Mouse (Mus musculus): Measurements from ENCODE around the gene Tlr9. TPM values are rescaled to one million over a fixed set of nuclear protein-coding genes. Genes with fewer than 3 reads are reported as not detected.

Tlr9 gene
- total and polyA plus RNA-seq, 3 experiments: not detected

DNA sequence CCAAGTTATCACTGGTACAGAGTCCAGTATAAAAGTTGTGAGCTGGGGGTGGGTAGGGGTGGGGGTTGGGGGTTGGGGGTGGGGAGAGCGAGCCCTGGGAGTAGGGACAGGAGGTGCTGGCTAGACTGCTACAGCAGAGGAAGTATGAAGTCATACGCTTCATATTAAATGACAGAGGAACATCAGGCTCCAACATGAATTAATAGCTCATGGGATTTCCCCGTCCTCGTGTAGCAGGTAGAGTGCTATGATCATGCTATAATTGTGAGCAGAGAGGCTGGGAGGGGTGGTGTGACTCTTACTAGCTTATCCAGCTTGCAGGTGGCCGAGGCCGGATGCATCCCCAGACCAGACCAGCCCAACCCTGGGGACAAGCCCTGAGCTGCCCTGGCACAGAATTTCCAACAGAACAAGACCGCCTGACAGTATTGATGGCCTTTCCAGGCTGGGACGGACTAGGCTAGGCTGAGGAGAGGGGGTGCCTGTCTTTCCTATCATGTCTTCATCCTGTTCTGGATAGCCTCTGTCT is 52.3 kb downstream of the Tlr9 start:
- Histone ChIP-seq H3K4me3 (ENCODE audit: control insufficient read depth in 1 of 2, insufficient read depth in 1 of 2, low read depth in 2 of 2, low read length in 2 of 2) (no peak overlapping the region), H3K27me3 (ENCODE audit: control insufficient read depth in 1 of 2, insufficient read depth in 2 of 2, low read length in 2 of 2) (no peaks in the 10 kb centered on the region), H3K4me1 (ENCODE audit: control insufficient read depth in 1 of 2, insufficient read depth in 2 of 2, low read length in 2 of 2) (no peaks in the 10 kb centered on the region; a peak in 1 of 4 replicates), H3K36me3 (ENCODE audit: control insufficient read depth in 1 of 2, insufficient read depth in 2 of 2, low read length in 2 of 2) (no peaks in the 10 kb centered on the region; a peak in 1 of 4 replicates), H3K79me2 (ENCODE audit: control insufficient read depth, insufficient read depth, low read length, poor library complexity) (no peaks in the 10 kb centered on the region), H3K27ac (ENCODE audit: control insufficient read depth, low read depth, low read length) (no peak overlapping the region), H3K9ac (ENCODE audit: control insufficient read depth, low read depth, low read length, poor library complexity, severe bottlenecking) (no peak overlapping the region), H3K9me3 (replicated peaks; ENCODE audit: insufficient read depth, low read length) (no peaks in the 10 kb centered on the region)
- TF ChIP-seq ZNF384 (IDR thresholded peaks at IDR 0.05; ENCODE audit: low read depth, low read length) (no peak), CHD1 (IDR thresholded peaks at IDR 0.05; ENCODE audit: low read depth, low read length) (no peak), POLR2A (IDR thresholded peaks at IDR 0.05; ENCODE audit: control insufficient read depth in 1 of 2, insufficient read depth in 1 of 2, low read depth in 1 of 2, low read length in 2 of 2, poor library complexity in 1 of 2) (no peak)
- DNase-seq (ENCODE audit: low read depth, low spot score): no peak

DNA sequence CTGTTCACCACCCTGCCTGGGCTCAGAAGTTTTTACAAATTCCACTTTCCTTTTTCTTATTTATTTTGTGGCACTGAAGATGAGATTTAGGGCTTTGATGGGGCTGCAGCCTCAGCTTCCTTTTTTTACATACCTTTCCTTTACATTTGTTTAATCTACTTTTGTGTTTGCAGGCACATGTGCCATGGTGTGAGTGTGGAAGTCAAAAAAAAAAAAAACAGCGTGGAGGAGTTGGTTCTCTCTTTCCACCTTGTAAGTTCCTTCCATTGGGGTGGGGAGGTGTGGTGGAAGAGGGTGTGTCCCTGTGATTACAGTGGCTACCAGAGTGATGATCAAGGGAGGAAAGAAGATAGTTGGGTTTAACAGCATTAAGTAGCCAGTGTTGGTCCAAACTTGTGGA is 53.4 kb downstream of the Tlr9 start:
- Histone ChIP-seq H3K4me1 (ENCODE audit: control insufficient read depth in 1 of 2, insufficient read depth in 2 of 2, low read length in 2 of 2) (peaks cover 0 to 3% of the 10 kb centered on the region in 2 experiments; a peak in 1 of 4 replicates), H3K36me3 (ENCODE audit: control insufficient read depth in 1 of 2, insufficient read depth in 2 of 2, low read length in 2 of 2) (no peaks in the 10 kb centered on the region; a peak in 1 of 4 replicates), H3K27me3 (ENCODE audit: control insufficient read depth in 1 of 2, insufficient read depth in 2 of 2, low read length in 2 of 2) (no peaks in the 10 kb centered on the region), H3K9ac (ENCODE audit: control insufficient read depth, low read depth, low read length, poor library complexity, severe bottlenecking) (no peak overlapping the region), H3K4me3 (ENCODE audit: control insufficient read depth in 1 of 2, insufficient read depth in 1 of 2, low read depth in 2 of 2, low read length in 2 of 2) (no peak overlapping the region), H3K79me2 (ENCODE audit: control insufficient read depth, insufficient read depth, low read length, poor library complexity) (no peaks in the 10 kb centered on the region; the same call in 1 of the 2 replicates), H3K27ac (ENCODE audit: control insufficient read depth, low read depth, low read length) (no peak overlapping the region), H3K9me3 (replicated peaks; ENCODE audit: insufficient read depth, low read length) (no peaks in the 10 kb centered on the region)
- TF ChIP-seq USF2 (IDR thresholded peaks at IDR 0.05; ENCODE audit: borderline replicate concordance in 1 of 2, insufficient read depth in 1 of 2, low read depth in 1 of 2, low read length in 2 of 2): no peak
- TF ChIP-seq MYC (IDR thresholded peaks at IDR 0.05; ENCODE audit: low read depth, low read length): peak; percentile 50; the same call in 1 of the 2 replicates
- 0 out of 2 replicates have a peak, but pooled peaks have one; percentile 25 for TF ChIP-seq MXI1 (IDR thresholded peaks at IDR 0.05; ENCODE audit: low read depth, low read length)
- no peak for TF ChIP-seq GABPA (IDR thresholded peaks at IDR 0.05; ENCODE audit: low read depth, low read length)
- peak; percentile 84 for TF ChIP-seq ZNF384 (IDR thresholded peaks at IDR 0.05; ENCODE audit: low read depth, low read length)
- peak; percentile 40 for DNase-seq (ENCODE audit: low read depth, low spot score)

Other genes starting within 250 kb of the Tlr9 start
- gene Col6a4, start 125.8 kb upstream of the Tlr9 start, total RNA-seq (2012; rRNA removed): not detected in 2 replicates
- not detected for gene Col6a4, start 125.8 kb upstream of the Tlr9 start, polyA plus RNA-seq (2012; ENCODE audit: insufficient read depth in 1 of 2, insufficient read length in 2 of 2, low read depth in 1 of 2, low replicate concordance in 2 of 2, missing spikeins in 1 of 2)
- 3.1 and 3.2 TPM in 2 replicates for gene Glyctk, start 64.5 kb upstream of the Tlr9 start, total RNA-seq (2012; rRNA removed)
- 1 to 10 TPM in 1 of 2 experiments, not detected in 1; 3.3 TPM for gene Glyctk, start 64.5 kb upstream of the Tlr9 start, polyA plus RNA-seq (2012; ENCODE audit: insufficient read depth in 1 of 2, insufficient read length in 2 of 2, low read depth in 1 of 2, low replicate concordance in 2 of 2, missing spikeins in 1 of 2)
- 72.2 and 78.0 TPM in 2 replicates for gene Wdr82, start 51.7 kb upstream of the Tlr9 start, total RNA-seq (2012; rRNA removed)
- 100 to 1,000 TPM in 1 of 2 experiments, 10 to 100 TPM in 1; 41.7 to 108 TPM for gene Wdr82, start 51.7 kb upstream of the Tlr9 start, polyA plus RNA-seq (2012; ENCODE audit: insufficient read depth in 1 of 2, insufficient read length in 2 of 2, low read depth in 1 of 2, low replicate concordance in 2 of 2, missing spikeins in 1 of 2)
- gene Ppm1m, start 22.9 kb upstream of the Tlr9 start, total RNA-seq (2012; rRNA removed): 29.4 and 34.2 TPM in 2 replicates
- gene Ppm1m, start 22.9 kb upstream of the Tlr9 start, polyA plus RNA-seq (2012; ENCODE audit: insufficient read depth in 1 of 2, insufficient read length in 2 of 2, low read depth in 1 of 2, low replicate concordance in 2 of 2, missing spikeins in 1 of 2): 10 to 100 TPM in 1 of 2 experiments, not detected in 1; 47.2 TPM
- 63.9 and 66.8 TPM in 2 replicates for gene Twf2, start 19.5 kb upstream of the Tlr9 start, total RNA-seq (2012; rRNA removed)
- 100 to 1,000 TPM in 1 of 2 experiments, not detected in 1; 101 TPM for gene Twf2, start 19.5 kb upstream of the Tlr9 start, polyA plus RNA-seq (2012; ENCODE audit: insufficient read depth in 1 of 2, insufficient read length in 2 of 2, low read depth in 1 of 2, low replicate concordance in 2 of 2, missing spikeins in 1 of 2)
- 14.4 and 19.8 TPM in 2 replicates for gene Alas1, start 26.1 kb downstream of the Tlr9 start, total RNA-seq (2012; rRNA removed)
- 10 to 100 TPM in 1 of 2 experiments, not detected in 1; 15.3 TPM for gene Alas1, start 26.1 kb downstream of the Tlr9 start, polyA plus RNA-seq (2012; ENCODE audit: insufficient read depth in 1 of 2, insufficient read length in 2 of 2, low read depth in 1 of 2, low replicate concordance in 2 of 2, missing spikeins in 1 of 2)
- gene Poc1a, start 58.5 kb downstream of the Tlr9 start, total RNA-seq (2012; rRNA removed): 33.8 and 37.6 TPM in 2 replicates
- gene Poc1a, start 58.5 kb downstream of the Tlr9 start, polyA plus RNA-seq (2012; ENCODE audit: insufficient read depth in 1 of 2, insufficient read length in 2 of 2, low read depth in 1 of 2, low replicate concordance in 2 of 2, missing spikeins in 1 of 2): 10 to 100 TPM in 1 of 2 experiments, not detected in 1; 41.3 TPM
- 5.4 and 5.5 TPM in 2 replicates for gene Dusp7, start 146.0 kb downstream of the Tlr9 start, total RNA-seq (2012; rRNA removed)
- gene Dusp7, start 146.0 kb downstream of the Tlr9 start, polyA plus RNA-seq (2012; ENCODE audit: insufficient read depth in 1 of 2, insufficient read length in 2 of 2, low read depth in 1 of 2, low replicate concordance in 2 of 2, missing spikeins in 1 of 2): 10 to 100 TPM in 1 of 2 experiments, not detected in 1; 12.2 TPM
- gene Rpl29, start 206.9 kb downstream of the Tlr9 start, total RNA-seq (2012; rRNA removed): 49.4 and 60.8 TPM in 2 replicates
- 100 to 1,000 TPM in 1 of 2 experiments, not detected in 1; 761 TPM for gene Rpl29, start 206.9 kb downstream of the Tlr9 start, polyA plus RNA-seq (2012; ENCODE audit: insufficient read depth in 1 of 2, insufficient read length in 2 of 2, low read depth in 1 of 2, low replicate concordance in 2 of 2, missing spikeins in 1 of 2)
- gene Acy1, start 215.7 kb downstream of the Tlr9 start, total RNA-seq (2012; rRNA removed): 38.7 and 40.9 TPM in 2 replicates
- gene Acy1, start 215.7 kb downstream of the Tlr9 start, polyA plus RNA-seq (2012; ENCODE audit: insufficient read depth in 1 of 2, insufficient read length in 2 of 2, low read depth in 1 of 2, low replicate concordance in 2 of 2, missing spikeins in 1 of 2): 10 to 100 TPM in 1 of 2 experiments, not detected in 1; 61.5 TPM
- gene Abhd14b, start 224.9 kb downstream of the Tlr9 start, total RNA-seq (2012; rRNA removed): 2.7 and 3.4 TPM in 2 replicates
- 1 to 10 TPM in 1 of 2 experiments, not detected in 1; 6.5 TPM for gene Abhd14b, start 224.9 kb downstream of the Tlr9 start, polyA plus RNA-seq (2012; ENCODE audit: insufficient read depth in 1 of 2, insufficient read length in 2 of 2, low read depth in 1 of 2, low replicate concordance in 2 of 2, missing spikeins in 1 of 2)
- gene Abhd14a, start 225.1 kb downstream of the Tlr9 start, total RNA-seq (2012; rRNA removed): 22.8 and 25.1 TPM in 2 replicates
- gene Abhd14a, start 225.1 kb downstream of the Tlr9 start, polyA plus RNA-seq (2012; ENCODE audit: insufficient read depth in 1 of 2, insufficient read length in 2 of 2, low read depth in 1 of 2, low replicate concordance in 2 of 2, missing spikeins in 1 of 2): 10 to 100 TPM in 1 of 2 experiments, not detected in 1; 48.7 TPM
- gene Pcbp4, start 230.7 kb downstream of the Tlr9 start, total RNA-seq (2012; rRNA removed): 7.7 and 9.2 TPM in 2 replicates
- 10 to 100 TPM in 1 of 2 experiments, not detected in 1; 36.6 TPM for gene Pcbp4, start 230.7 kb downstream of the Tlr9 start, polyA plus RNA-seq (2012; ENCODE audit: insufficient read depth in 1 of 2, insufficient read length in 2 of 2, low read depth in 1 of 2, low replicate concordance in 2 of 2, missing spikeins in 1 of 2)
- not detected in 2 replicates for gene Gpr62, start 243.3 kb downstream of the Tlr9 start, total RNA-seq (2012; rRNA removed)
- under 1 TPM in 1 of 2 experiments, not detected in 1; 0.10 TPM for gene Gpr62, start 243.3 kb downstream of the Tlr9 start, polyA plus RNA-seq (2012; ENCODE audit: insufficient read depth in 1 of 2, insufficient read length in 2 of 2, low read depth in 1 of 2, low replicate concordance in 2 of 2, missing spikeins in 1 of 2)

Data from MEL (cell line).